Mouse (Mus musculus): Measurements from ENCODE around the gene Allc. TPM values are rescaled to one million over a fixed set of nuclear protein-coding genes. Genes with fewer than 3 reads are reported as not detected.

Gene Allc
- polyA plus RNA-seq, 1 experiment from 2014 or later = not detected

GRCm38 (mm10) chr12:28578147-28578546 is 4.2 kb downstream of the Allc start:
- no peaks in the 10 kb centered on the region for H3K9me3 ChIP-seq
- no peak overlapping the region for H3K4me3 ChIP-seq (replicated peaks)
- H3K4me1 ChIP-seq = no peaks in the 10 kb centered on the region
- H3K27me3 ChIP-seq = no peaks in the 10 kb centered on the region
- H3K4me2 ChIP-seq = no peak overlapping the region
- no peaks in the 10 kb centered on the region for H3K36me3 ChIP-seq (replicated peaks)
- 91% methylated on average over 3 of the region's 3 CpGs for WGBS
- H3K27ac ChIP-seq = no peak overlapping the region
- H3K9ac ChIP-seq = no peak overlapping the region
- no peak for ATAC-seq (ENCODE audit: low FRiP score)

- no peaks in the 10 kb centered on the region for H3K27me3 ChIP-seq
- no peak overlapping the region for H3K27ac ChIP-seq
- no peak for ATAC-seq (ENCODE audit: low FRiP score)
- WGBS = 79% methylated on average over 6 of the region's 6 CpGs
- no peak overlapping the region for H3K4me3 ChIP-seq (replicated peaks)
- H3K4me2 ChIP-seq = no peak overlapping the region
- no peaks in the 10 kb centered on the region for H3K4me1 ChIP-seq
- H3K9me3 ChIP-seq = no peaks in the 10 kb centered on the region
- H3K9ac ChIP-seq = no peak overlapping the region
- H3K36me3 ChIP-seq (replicated peaks) = no peaks in the 10 kb centered on the region
These were observed 6.8 kb downstream of the Allc start for GRCm38 (mm10) chr12:28575366-28576070.

- WGBS = 87% methylated on average over 2 of the region's 2 CpGs
- Histone ChIP-seq H3K9ac (no peak overlapping the region), H3K36me3 (replicated peaks) (no peaks in the 10 kb centered on the region), H3K9me3 (no peaks in the 10 kb centered on the region), H3K27me3 (no peaks in the 10 kb centered on the region), H3K4me2 (no peak overlapping the region), H3K27ac (no peak overlapping the region), H3K4me3 (replicated peaks) (no peak overlapping the region), H3K4me1 (no peaks in the 10 kb centered on the region)
- no peak for ATAC-seq (ENCODE audit: low FRiP score)
These were observed 10.1 kb downstream of the Allc start for GRCm38 (mm10) chr12:28572241-28572640.

GRCm38 (mm10) chr12:28552299-28552698 is 30.0 kb downstream of the Allc start, which contains the start of gene Dcdc2c:
Gene Dcdc2c (minus strand): TSS chr12:28552399.
- Histone ChIP-seq H3K9ac (no peak within 1 kb of the TSS), H3K4me2 (no peak within 1 kb of the TSS)
- no peak for ATAC-seq (ENCODE audit: low FRiP score)

GRCm38 (mm10) chr12:28551775-28552174 is 30.5 kb downstream of the Allc start:
- Histone ChIP-seq H3K9me3 (no peaks in the 10 kb centered on the region), H3K27ac (no peak overlapping the region), H3K4me1 (no peaks in the 10 kb centered on the region), H3K27me3 (0 out of 2 replicates have a peak, but pooled peaks cover 4% of the 10 kb centered on the region), H3K9ac (no peak overlapping the region), H3K4me3 (replicated peaks) (no peak overlapping the region), H3K36me3 (replicated peaks) (no peaks in the 10 kb centered on the region), H3K4me2 (no peak overlapping the region)
- WGBS = 74% methylated on average over 18 of the region's 18 CpGs
- ATAC-seq (ENCODE audit: low FRiP score) = no peak

More at GRCm38 (mm10) chr12:28552299-28552698, 30.0 kb downstream of the Allc start, which contains the start of gene Dcdc2c:
- Histone ChIP-seq H3K36me3 (replicated peaks) (no peaks in the 10 kb centered on the region), H3K27me3 (0 out of 2 replicates have a peak, but pooled peaks cover 4% of the 10 kb centered on the region), H3K27ac (no peak within 1 kb of the TSS), H3K4me3 (replicated peaks) (no peak within 1 kb of the TSS), H3K9me3 (no peaks in the 10 kb centered on the region), H3K4me1 (no peaks in the 10 kb centered on the region)
- 84% methylated on average over 15 of the region's 15 CpGs for whole genome bisulfite sequencing

- WGBS = 71% methylated on average over 4 of the region's 4 CpGs
These were observed 33.4 kb downstream of the Allc start for GRCm38 (mm10) chr12:28548887-28549286.

GRCm38 (mm10) chr12:28514264-28514775 is 68.0 kb downstream of the Allc start:
- H3K4me2 ChIP-seq = no peak overlapping the region
- H3K4me3 ChIP-seq (replicated peaks) = no peak overlapping the region
- 55% methylated on average over 1 of the region's 1 CpGs for WGBS
- no peak for ATAC-seq (ENCODE audit: low FRiP score)
- no peak overlapping the region for H3K27ac ChIP-seq
- no peak overlapping the region for H3K9ac ChIP-seq
- no peaks in the 10 kb centered on the region for H3K27me3 ChIP-seq
- H3K36me3 ChIP-seq (replicated peaks) = no peaks in the 10 kb centered on the region
- H3K4me1 ChIP-seq = no peaks in the 10 kb centered on the region
- H3K9me3 ChIP-seq = peaks cover 8% of the 10 kb centered on the region; the same call in 1 of the 2 replicates

More at GRCm38 (mm10) chr12:28548887-28549286, 33.4 kb downstream of the Allc start:
- no peaks in the 10 kb centered on the region for H3K9me3 ChIP-seq
- no peaks in the 10 kb centered on the region for H3K4me1 ChIP-seq
- 0 out of 2 replicates have a peak, but pooled peaks cover 4% of the 10 kb centered on the region for H3K27me3 ChIP-seq
- no peaks in the 10 kb centered on the region for H3K36me3 ChIP-seq (replicated peaks)
- no peak for ATAC-seq (ENCODE audit: low FRiP score)
- no peak overlapping the region for H3K4me2 ChIP-seq
- no peak overlapping the region for H3K27ac ChIP-seq
- no peak overlapping the region for H3K4me3 ChIP-seq (replicated peaks)
- H3K9ac ChIP-seq = no peak overlapping the region

- H3K9ac ChIP-seq = no peak overlapping the region
- peaks cover 8% of the 10 kb centered on the region; the same call in 1 of the 2 replicates for H3K9me3 ChIP-seq
- no peak overlapping the region for H3K27ac ChIP-seq
- WGBS = 54% methylated on average over 5 of the region's 5 CpGs
- no peak for ATAC-seq (ENCODE audit: low FRiP score)
- no peaks in the 10 kb centered on the region for H3K36me3 ChIP-seq (replicated peaks)
- H3K27me3 ChIP-seq = no peaks in the 10 kb centered on the region
- no peaks in the 10 kb centered on the region for H3K4me1 ChIP-seq
- no peak overlapping the region for H3K4me2 ChIP-seq
- no peak overlapping the region for H3K4me3 ChIP-seq (replicated peaks)
These were observed 72.5 kb downstream of the Allc start for GRCm38 (mm10) chr12:28509699-28510280.

Other genes starting within 250 kb of the Allc start
- gene Dcdc2c, start 30.1 kb downstream of the Allc start, polyA plus RNA-seq (2016; fragmentation: Nextera tagmentation; extraction: Ambion mirVana) = 0.13 TPM in 1 of 2 replicates, not detected in the other
- 0.22 and 0.23 TPM in 2 replicates for gene Colec11, start 40.9 kb upstream of the Allc start, polyA plus RNA-seq (2016; fragmentation: Nextera tagmentation; extraction: Ambion mirVana)
- 650 and 690 TPM in 2 replicates for gene Rps7, start 53.4 kb upstream of the Allc start, polyA plus RNA-seq (2016; fragmentation: Nextera tagmentation; extraction: Ambion mirVana)
- gene Rnaseh1, start 67.1 kb upstream of the Allc start, polyA plus RNA-seq (2016; fragmentation: Nextera tagmentation; extraction: Ambion mirVana) = 29.0 and 30.2 TPM in 2 replicates
- 41.6 and 44.1 TPM in 2 replicates for gene Adi1, start 92.7 kb upstream of the Allc start, polyA plus RNA-seq (2016; fragmentation: Nextera tagmentation; extraction: Ambion mirVana)
- gene Trappc12, start 167.9 kb upstream of the Allc start, polyA plus RNA-seq (2016; fragmentation: Nextera tagmentation; extraction: Ambion mirVana) = 40.4 and 41.5 TPM in 2 replicates
- 43.0 and 45.8 TPM in 2 replicates for gene Eipr1, start 169.3 kb upstream of the Allc start, polyA plus RNA-seq (2016; fragmentation: Nextera tagmentation; extraction: Ambion mirVana)

Data from forebrain, embryonic 12.5 days (tissue).